Mouse (Mus musculus) myocyte (in vitro differentiated cells): Measurements from ENCODE around the gene Gatad2a.

Experiments used
- CEBPB ChIP-seq: IDR thresholded peaks from 2 replicates; pipeline ENCODE4 v1.6.1; 2011; ENCODE audit warnings: mild to moderate bottlenecking, moderate library complexity; ENCODE audit not compliant: poor library complexity, insufficient read depth, severe bottlenecking
- E2F4 ChIP-seq: IDR thresholded peaks from one replicate; pipeline ENCODE4 v1.6.1; 2011; ENCODE audit warnings: mild to moderate bottlenecking, control low read depth, moderate library complexity; ENCODE audit not compliant: insufficient read depth
- MAX ChIP-seq: IDR thresholded peaks from one replicate; pipeline ENCODE4 v1.6.1; 2011; ENCODE audit warnings: low read depth, mild to moderate bottlenecking, control low read depth
- MYOD1 ChIP-seq, 3 experiments: IDR thresholded peaks; one replicate each; pipeline ENCODE4 v1.6.1; 2011; ENCODE audit warnings: control low read depth in 2 of 3, low read depth in 2 of 3, mild to moderate bottlenecking in 2 of 3, moderate library complexity in 1 of 3; ENCODE audit not compliant: insufficient read length in 2 of 3, control insufficient read depth in 1 of 3
- MYOG ChIP-seq, 3 experiments: IDR thresholded peaks; one replicate each; pipeline ENCODE4 v1.6.1; 2011; ENCODE audit warnings: control low read depth in 2 of 3, low read depth in 2 of 3, mild to moderate bottlenecking in 2 of 3; ENCODE audit not compliant: insufficient read length in 2 of 3, control insufficient read depth in 1 of 3, insufficient read depth in 1 of 3
- POLR2A ChIP-seq: IDR thresholded peaks from one replicate; pipeline ENCODE4 v1.6.1; 2011; ENCODE audit warnings: low read depth, mild to moderate bottlenecking, control low read depth, moderate library complexity; ENCODE audit not compliant: insufficient read length
- POLR2AphosphoS2 ChIP-seq: IDR thresholded peaks from one replicate; pipeline ENCODE4 v1.6.1; 2011; ENCODE audit warnings: low read depth, control low read depth; ENCODE audit not compliant: insufficient read length
- REST ChIP-seq: IDR thresholded peaks from one replicate; pipeline ENCODE4 v1.6.1; 2011; ENCODE audit warnings: mild to moderate bottlenecking, control low read depth, moderate library complexity; ENCODE audit not compliant: insufficient read depth, insufficient read length
- SRF ChIP-seq: IDR thresholded peaks from one replicate; pipeline ENCODE4 v1.6.1; 2011; ENCODE audit warnings: low read depth; ENCODE audit not compliant: control insufficient read depth, insufficient read length
- TCF12 ChIP-seq: IDR thresholded peaks from one replicate; pipeline ENCODE4 v1.6.1; 2011; ENCODE audit warnings: mild to moderate bottlenecking, control low read depth; ENCODE audit not compliant: poor library complexity, insufficient read depth, severe bottlenecking
- TCF3 ChIP-seq: IDR thresholded peaks from one replicate; pipeline ENCODE4 v1.6.1; 2011; ENCODE audit warnings: low read depth, control low read depth; ENCODE audit not compliant: insufficient read length
- USF1 ChIP-seq: IDR thresholded peaks from one replicate; pipeline ENCODE4 v1.6.1; 2011; ENCODE audit warnings: low read depth, mild to moderate bottlenecking, control low read depth, moderate library complexity

- TF ChIP-seq POLR2A (no peak), MYOG (IDR thresholded peaks at IDR 0.05; ENCODE audit: control insufficient read depth in 1 of 3, insufficient read depth in 1 of 3, insufficient read length in 2 of 3, low read depth in 2 of 3) (no peak), MAX (no peak), USF1 (no peak), TCF12 (no peak), CEBPB (no peak), SRF (no peak), POLR2AphosphoS2 (no peak), TCF3 (no peak), REST (no peak), MYOD1 (IDR thresholded peaks at IDR 0.05; ENCODE audit: control insufficient read depth in 1 of 3, insufficient read length in 2 of 3, low read depth in 2 of 3) (no peak), E2F4 (no peak)
Measured at GRCm38 (mm10) chr8:70041885-70042546, 45.8 kb upstream of the Gatad2a start.
